Mouse (Mus musculus) kidney, embryonic 16.5 days (tissue): ENCODE results near the gene Frmd4b. TPM values are rescaled to one million over a fixed set of nuclear protein-coding genes. Genes with fewer than 3 reads are reported as not detected.

Experiments
- ATAC-seq: fragments of 200-750 bp; cut with Nextera tagmentation; 2 replicates; pipeline ENCODE4 v1.8.0; 2017; ENCODE audit warnings: moderate TSS enrichment; ENCODE audit not compliant: low FRiP score, low TSS enrichment
- H3K27ac ChIP-seq: fragments of 300-500 bp; sonication (generic); 2 replicates; pipeline ENCODE4 v1.5.1; 2014; ENCODE audit warnings: low read length
- H3K27me3 ChIP-seq: fragments of 300-500 bp; sonication (generic); 2 replicates; pipeline ENCODE4 v1.6.1; 2014; ENCODE audit warnings: low read length, control low read depth, mixed read lengths; ENCODE audit not compliant: insufficient read depth
- H3K36me3 ChIP-seq: fragments of 300-500 bp; sonication (generic); 2 replicates; pipeline ENCODE4 v1.6.1; 2014; ENCODE audit warnings: low read length, control low read depth, mixed read lengths; ENCODE audit not compliant: insufficient read depth
- H3K4me1 ChIP-seq: fragments of 300-500 bp; sonication (generic); 2 replicates; pipeline ENCODE4 v1.6.1; 2014; ENCODE audit warnings: low read length, control low read depth, mixed read lengths; ENCODE audit not compliant: insufficient read depth
- H3K4me2 ChIP-seq: fragments of 300-500 bp; sonication (generic); replicated peaks from 2 replicates; pipeline ENCODE4 v1.6.1; 2014; ENCODE audit warnings: low read depth, low read length
- H3K4me3 ChIP-seq: fragments of 300-500 bp; sonication (generic); 2 replicates; pipeline ENCODE4 v1.5.1; 2014; ENCODE audit warnings: mild to moderate bottlenecking, low read length
- H3K9ac ChIP-seq: fragments of 300-500 bp; sonication (generic); replicated peaks from 2 replicates; pipeline ENCODE4 v1.6.1; 2014; ENCODE audit warnings: low read length
- H3K9me3 ChIP-seq: fragments of 300-500 bp; sonication (generic); 2 replicates; pipeline ENCODE4 v1.6.1; 2016; ENCODE audit warnings: low read length, control low read depth
- WGBS: fragments of 180-500 bp; shearing (Covaris S2); extraction: QIAGEN DNeasy Blood & Tissue Kit; methylation state at CpG from one replicate; pipeline ENCODE4 v1.1.7; 2014; 5-methylcytosine and 5-hydroxymethylcytosine counted together
- polyA plus RNA-seq: library from polyadenylated mRNA; unstranded; fragments of >200 nt; fragmentation: Nextera tagmentation; extraction: Ambion mirVana; gene quantifications from 2 replicates; pipeline ENCODE4 v1.2.1, GENCODE M21; 2015

The Frmd4b gene
- polyA plus RNA-seq, 1 experiment from 2014 or later = 18.1 TPM

DNA sequence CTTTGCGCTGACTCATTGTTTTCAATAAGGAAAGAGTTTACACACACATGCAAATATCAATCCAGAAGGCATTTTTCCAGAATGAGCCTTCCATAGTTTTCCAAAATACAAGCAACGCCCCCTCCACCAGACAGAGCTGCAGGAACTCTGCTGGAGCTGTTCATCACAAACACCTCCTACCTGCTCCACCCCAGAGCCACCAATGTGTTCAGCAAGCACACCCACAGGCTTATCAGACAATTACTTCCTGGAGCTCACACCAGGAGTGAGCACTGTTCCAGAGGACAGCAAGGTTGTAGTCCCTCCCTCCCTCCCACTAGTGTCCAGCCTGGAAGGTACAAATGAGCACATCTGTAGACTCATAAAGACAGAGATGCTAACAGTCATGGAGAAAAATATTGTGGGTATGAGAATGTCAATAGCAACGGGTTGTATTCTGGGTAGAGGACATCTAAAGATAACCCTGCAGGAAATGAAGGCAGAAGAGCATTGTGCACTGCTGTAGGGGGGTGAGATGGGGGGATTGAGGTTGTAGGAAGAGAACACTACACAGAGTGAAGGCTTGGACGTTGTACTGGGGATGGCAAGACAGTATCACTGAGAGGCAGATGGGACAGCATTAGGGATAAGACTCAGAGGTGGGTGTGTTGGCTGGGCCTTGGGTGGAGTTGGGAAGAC, 144.3 kb downstream of the Frmd4b start:
- Histone ChIP-seq H3K4me2 (no peak overlapping the region), H3K4me3 (no peak overlapping the region), H3K27ac (no peak overlapping the region), H3K27me3 (no peaks in the 10 kb centered on the region), H3K9me3 (no peaks in the 10 kb centered on the region), H3K4me1 (no peaks in the 10 kb centered on the region), H3K36me3 (no peaks in the 10 kb centered on the region), H3K9ac (no peak overlapping the region)
- 80% methylated on average over 4 of the region's 4 CpGs for WGBS
- no peak for ATAC-seq

DNA sequence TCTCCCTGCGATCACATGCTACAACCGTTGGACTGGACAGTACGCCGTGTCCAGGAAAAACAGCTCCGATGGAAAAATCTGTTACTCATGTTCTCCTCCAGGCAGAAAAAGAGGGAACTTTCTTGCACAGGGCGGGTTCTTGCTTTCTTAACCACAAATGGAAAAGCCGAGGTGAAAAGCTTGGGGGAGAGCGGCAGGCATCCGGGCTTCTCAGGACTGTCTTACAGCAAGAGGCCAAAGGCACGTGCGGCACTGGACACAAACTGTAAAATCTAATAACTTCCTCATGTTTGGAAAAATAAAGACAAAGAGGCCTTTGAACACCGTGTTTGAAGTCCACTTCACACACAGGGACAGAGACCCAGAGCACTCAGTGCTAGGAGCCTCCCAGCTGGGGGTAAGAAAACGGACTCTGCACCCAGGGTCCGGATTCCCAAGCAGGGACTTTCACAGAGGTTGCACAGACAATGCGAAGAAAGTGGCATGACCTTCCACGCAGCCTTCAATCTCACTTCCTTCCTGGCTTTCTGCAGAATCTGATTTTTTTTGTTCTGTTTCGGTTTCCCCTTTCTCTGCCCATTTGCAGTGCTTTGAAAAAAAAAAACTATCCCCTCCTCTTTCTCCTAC, 153.3 kb downstream of the Frmd4b start:
- Histone ChIP-seq H3K4me1 (peaks cover 11% of the 10 kb centered on the region), H3K9ac (no peak overlapping the region), H3K27ac (peak overlapping the region; percentile 25), H3K27me3 (no peaks in the 10 kb centered on the region), H3K4me2 (no peak overlapping the region), H3K4me3 (no peak overlapping the region), H3K9me3 (no peaks in the 10 kb centered on the region), H3K36me3 (no peaks in the 10 kb centered on the region)
- WGBS = 45% methylated on average over 17 of the region's 17 CpGs
- peak; percentile 81 for ATAC-seq

DNA sequence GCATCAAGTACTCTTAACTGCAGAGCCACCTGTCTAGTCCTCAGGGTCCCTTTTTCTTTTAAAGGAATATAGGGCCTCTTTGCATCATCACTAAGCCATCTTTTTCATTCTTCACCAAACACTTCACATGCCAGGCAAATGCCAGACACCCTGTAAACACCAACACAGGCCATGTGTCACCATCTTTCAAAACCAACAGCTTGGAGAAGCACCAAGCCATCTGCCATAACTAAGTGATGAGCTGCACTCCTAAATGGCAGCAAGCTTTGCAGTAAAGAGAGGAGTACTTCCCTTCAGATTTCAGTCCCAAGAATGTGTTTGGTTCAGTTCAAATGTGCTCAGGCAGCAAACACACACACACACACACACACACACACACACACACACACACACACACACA, 154.9 kb downstream of the Frmd4b start:
- H3K27ac ChIP-seq = no peak overlapping the region
- no peaks in the 10 kb centered on the region for H3K27me3 ChIP-seq
- H3K4me3 ChIP-seq = no peak overlapping the region
- no peak for ATAC-seq
- no peaks in the 10 kb centered on the region for H3K9me3 ChIP-seq
- H3K36me3 ChIP-seq = no peaks in the 10 kb centered on the region
- H3K4me2 ChIP-seq = no peak overlapping the region
- no peak overlapping the region for H3K9ac ChIP-seq
- peaks cover 22% of the 10 kb centered on the region for H3K4me1 ChIP-seq

DNA sequence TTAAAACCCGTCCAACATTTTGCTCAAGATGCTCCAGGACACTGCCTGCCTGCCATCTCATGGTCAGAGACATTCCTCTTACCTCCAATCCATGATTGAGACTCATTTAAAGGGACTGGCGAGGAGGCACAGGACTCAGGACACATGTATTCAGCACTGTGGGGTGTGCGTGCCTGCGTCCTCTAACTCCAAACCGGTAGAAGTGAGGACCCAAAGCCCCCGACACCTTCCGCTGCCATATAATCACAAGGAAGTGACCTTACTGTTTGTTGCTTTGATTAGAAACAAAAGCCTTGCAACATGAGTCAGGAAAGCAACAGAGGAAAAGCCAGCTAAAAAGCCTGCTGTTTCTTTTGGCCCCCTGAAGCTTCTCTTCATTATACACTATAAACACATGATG, 158.2 kb downstream of the Frmd4b start:
- Histone ChIP-seq H3K4me3 (peak overlapping the region; percentile 24), H3K9me3 (no peaks in the 10 kb centered on the region), H3K4me1 (peaks cover 26% of the 10 kb centered on the region), H3K9ac (0 out of 2 replicates have a peak overlapping the region, but pooled peaks have one; percentile 24), H3K27ac (peak overlapping the region; percentile 58; the same call in 1 of the 2 replicates), H3K4me2 (no peak overlapping the region), H3K36me3 (no peaks in the 10 kb centered on the region), H3K27me3 (no peaks in the 10 kb centered on the region)
- 52% methylated on average over 7 of the region's 7 CpGs for WGBS
- ATAC-seq = no peak

DNA sequence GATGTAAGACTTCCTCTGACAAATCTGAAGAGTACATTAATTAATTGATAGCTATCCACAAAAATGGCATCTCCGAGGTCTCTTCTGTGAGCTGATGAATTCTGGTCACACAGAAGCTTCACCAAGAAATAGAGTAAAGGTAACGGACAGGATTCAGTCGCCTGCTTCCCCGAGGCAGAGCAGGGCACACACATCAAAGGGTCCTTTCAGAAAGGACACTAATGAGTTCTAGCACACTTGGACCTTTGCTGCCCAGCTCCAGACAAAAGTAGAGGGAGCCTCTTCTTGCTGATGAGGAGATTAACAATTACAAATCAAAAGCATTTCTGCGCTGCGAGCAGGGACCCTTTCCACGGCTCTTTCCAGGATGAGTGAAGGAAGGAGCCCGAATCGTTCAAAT, 159.0 kb downstream of the Frmd4b start:
- peak overlapping the region; percentile 24 for H3K4me3 ChIP-seq
- no peaks in the 10 kb centered on the region for H3K27me3 ChIP-seq
- peak overlapping the region; percentile 58 for H3K27ac ChIP-seq
- no peaks in the 10 kb centered on the region for H3K36me3 ChIP-seq
- ATAC-seq = no peak
- H3K4me1 ChIP-seq = peaks cover 20% of the 10 kb centered on the region
- no peaks in the 10 kb centered on the region for H3K9me3 ChIP-seq
- 43% methylated on average over 9 of the region's 9 CpGs for WGBS
- peak overlapping the region; percentile 38 for H3K4me2 ChIP-seq
- peak overlapping the region; percentile 24; the same call in 1 of the 2 replicates for H3K9ac ChIP-seq

DNA sequence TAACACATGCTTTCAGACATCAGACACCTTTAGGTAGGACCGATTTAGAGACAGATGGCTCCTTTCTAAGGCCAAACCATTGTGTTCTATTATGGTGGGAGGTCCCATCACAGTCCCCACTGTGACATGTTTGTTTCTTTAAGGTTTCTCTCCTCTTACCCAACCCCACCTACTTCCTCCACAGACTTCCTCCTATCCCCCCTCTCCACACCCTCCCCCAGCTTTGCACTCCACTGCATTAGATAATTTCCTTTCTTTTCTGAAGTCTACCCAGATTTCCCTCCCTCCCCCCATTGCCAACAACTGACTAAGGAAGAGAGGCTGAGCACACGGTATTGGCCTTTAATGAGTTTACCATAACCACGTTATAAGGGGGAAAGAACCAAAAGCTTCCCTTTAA, 159.4 kb downstream of the Frmd4b start:
- peak overlapping the region; percentile 24 for H3K4me3 ChIP-seq
- peak overlapping the region; percentile 58; the same call in 1 of the 2 replicates for H3K27ac ChIP-seq
- H3K4me1 ChIP-seq = peaks cover 20% of the 10 kb centered on the region
- no peaks in the 10 kb centered on the region for H3K36me3 ChIP-seq
- 5% methylated on average over 3 of the region's 3 CpGs for WGBS
- H3K4me2 ChIP-seq = peak overlapping the region; percentile 38
- no peaks in the 10 kb centered on the region for H3K27me3 ChIP-seq
- no peak overlapping the region for H3K9ac ChIP-seq
- ATAC-seq = peak; percentile 72; the same call in 1 of the 2 replicates
- no peaks in the 10 kb centered on the region for H3K9me3 ChIP-seq

DNA sequence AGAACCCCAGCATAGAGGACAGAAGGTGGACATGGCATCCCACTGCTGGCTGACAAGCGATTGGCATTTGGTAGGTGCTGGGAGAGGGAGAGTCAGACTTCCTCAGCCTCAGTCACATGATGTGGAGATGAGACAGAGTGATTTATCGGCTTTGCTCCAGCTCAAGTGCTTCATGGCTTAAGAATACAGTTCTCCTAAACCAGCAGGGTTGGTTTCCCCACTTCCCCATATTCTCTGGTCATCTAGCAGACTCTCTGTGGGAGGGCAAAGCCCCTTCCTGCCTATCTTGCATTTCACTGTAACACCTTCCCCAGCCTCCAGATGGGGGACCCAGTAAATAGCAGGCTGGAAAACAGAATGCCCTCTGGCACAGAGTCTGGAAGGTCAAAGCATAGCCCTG, 160.1 kb downstream of the Frmd4b start:
- ATAC-seq = peak; percentile 36; the same call in 1 of the 2 replicates
- no peak overlapping the region for H3K27ac ChIP-seq
- peak overlapping the region; percentile 18; the same call in 1 of the 2 replicates for H3K4me2 ChIP-seq

DNA sequence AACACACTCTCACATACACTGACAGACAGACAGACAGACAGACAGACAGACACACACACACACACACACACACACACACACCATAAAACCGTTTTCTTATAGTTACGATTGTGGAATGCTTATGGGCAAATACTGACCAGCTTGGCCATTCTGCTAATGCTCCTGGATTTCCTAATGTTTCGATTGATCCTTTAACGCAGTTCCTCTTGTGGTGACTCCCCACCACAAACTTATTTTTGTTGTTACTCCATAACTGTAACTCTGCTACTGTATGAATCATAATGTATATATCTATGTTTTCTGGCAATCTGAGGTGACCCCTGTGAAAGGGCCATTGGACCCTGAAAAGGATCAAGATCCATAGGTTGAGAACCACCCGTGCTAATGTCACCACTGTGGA, 165.1 kb downstream of the Frmd4b start:
- Histone ChIP-seq H3K27me3 (no peaks in the 10 kb centered on the region), H3K9me3 (no peaks in the 10 kb centered on the region), H3K4me2 (no peak overlapping the region), H3K9ac (no peak overlapping the region), H3K4me1 (0 out of 2 replicates have a peak, but pooled peaks cover 6% of the 10 kb centered on the region), H3K36me3 (no peaks in the 10 kb centered on the region), H3K27ac (no peak overlapping the region), H3K4me3 (no peak overlapping the region)
- ATAC-seq = no peak
- WGBS = 82% methylated on average over 5 of the region's 5 CpGs

More for the DNA sequence above, 160.1 kb downstream of the Frmd4b start:
- Histone ChIP-seq H3K9ac (no peak overlapping the region), H3K4me3 (no peak overlapping the region), H3K9me3 (no peaks in the 10 kb centered on the region), H3K27me3 (no peaks in the 10 kb centered on the region), H3K4me1 (peaks cover 20% of the 10 kb centered on the region), H3K36me3 (no peaks in the 10 kb centered on the region)
- 48% methylated on average over 2 of the region's 2 CpGs for WGBS

DNA sequence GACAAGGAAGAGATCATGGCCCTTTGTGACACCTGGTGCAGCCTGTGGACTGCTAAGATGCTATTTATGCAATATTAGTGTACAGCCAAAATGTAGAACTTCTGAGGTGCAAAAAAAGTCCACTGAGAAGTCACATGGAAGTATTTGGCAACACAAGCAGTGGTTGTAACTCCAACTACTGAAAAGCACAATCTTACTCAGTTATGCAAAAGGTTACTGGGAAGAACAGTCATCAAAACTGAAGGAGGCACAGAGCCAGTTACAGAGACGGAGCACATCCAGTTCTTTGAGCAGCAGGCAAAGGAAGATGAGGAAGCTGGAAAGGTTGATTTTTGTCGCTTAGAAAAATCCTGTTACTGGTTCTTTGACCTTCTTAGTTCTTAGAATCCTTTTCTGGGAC, 167.5 kb downstream of the Frmd4b start:
- no peaks in the 10 kb centered on the region for H3K9me3 ChIP-seq
- H3K9ac ChIP-seq = no peak overlapping the region
- no peaks in the 10 kb centered on the region for H3K36me3 ChIP-seq
- peaks cover 6% of the 10 kb centered on the region; the same call in 1 of the 2 replicates for H3K4me1 ChIP-seq
- ATAC-seq = no peak
- H3K27ac ChIP-seq = no peak overlapping the region
- no peak overlapping the region for H3K4me3 ChIP-seq
- no peak overlapping the region for H3K4me2 ChIP-seq
- 82% methylated on average over 2 of the region's 2 CpGs for WGBS
- H3K27me3 ChIP-seq = no peaks in the 10 kb centered on the region

DNA sequence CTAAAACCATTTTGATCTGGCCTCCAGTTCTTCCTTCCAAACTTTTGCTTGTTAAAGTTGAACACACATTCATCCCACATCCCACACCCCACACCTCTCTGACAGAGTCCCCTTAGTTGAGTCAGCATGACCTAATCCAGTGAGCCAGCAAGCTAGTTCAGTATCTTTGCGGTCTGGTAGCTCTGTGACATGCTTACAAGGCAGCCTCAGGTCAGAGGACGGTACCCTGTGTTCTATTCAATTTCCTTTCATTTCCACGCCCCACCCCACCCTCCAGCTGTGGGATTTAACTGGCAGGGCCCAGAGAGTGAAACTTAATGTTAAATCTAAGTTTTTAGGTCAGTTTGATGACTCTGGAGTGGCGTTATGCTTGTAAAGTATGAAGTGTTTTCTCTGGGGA, 170.3 kb downstream of the Frmd4b start:
- no peak overlapping the region for H3K4me2 ChIP-seq
- no peak overlapping the region for H3K9ac ChIP-seq
- H3K27me3 ChIP-seq = no peaks in the 10 kb centered on the region
- WGBS = 45% methylated on average over 4 of the region's 4 CpGs
- peak; percentile 90 for ATAC-seq
- H3K27ac ChIP-seq = no peak overlapping the region
- H3K4me3 ChIP-seq = no peak overlapping the region
- H3K36me3 ChIP-seq = no peaks in the 10 kb centered on the region
- H3K4me1 ChIP-seq = peaks cover 18% of the 10 kb centered on the region; the same call in 1 of the 2 replicates
- no peaks in the 10 kb centered on the region for H3K9me3 ChIP-seq
